Mouse (Mus musculus) ES-E14 (cell line): ENCODE results near the gene Otud4. TPM values are rescaled to one million over a fixed set of nuclear protein-coding genes. Genes with fewer than 3 reads are reported as not detected.
"Not testable (repeated sequence)": the region's sequence is repeated elsewhere in the genome, so short reads cannot be mapped to it uniquely, and the experiment has no call there.

Experiments used
- DNase-seq: peaks from one replicate; pipeline ENCODE4 v3.0.0-alpha.2; 2013; ENCODE audit warnings: low read depth, low spot score
- H3K27ac ChIP-seq: 2 replicates; pipeline ENCODE4 v1.5.1; 2012; ENCODE audit warnings: low read depth, mild to moderate bottlenecking, low read length, moderate library complexity, mixed read lengths; ENCODE audit not compliant: poor library complexity, insufficient read depth, severe bottlenecking
- H3K36me3 ChIP-seq: 2 replicates; pipeline ENCODE4 v1.6.1; 2012; ENCODE audit warnings: mild to moderate bottlenecking, low read length, moderate library complexity, mixed read lengths; ENCODE audit not compliant: control insufficient read depth, poor library complexity, insufficient read depth, severe bottlenecking
- H3K4me1 ChIP-seq, 2 experiments: fragments of 150-350 bp in 1 of 2; sonication (generic) in 1 of 2; 2 replicates each; pipeline ENCODE4 v1.6.1; 2012; ENCODE audit warnings: low read length in 2 of 2, mild to moderate bottlenecking in 1 of 2, mixed read lengths in 1 of 2; ENCODE audit not compliant: control insufficient read depth in 2 of 2, insufficient read depth in 2 of 2, poor library complexity in 1 of 2
- H3K4me3 ChIP-seq, 2 experiments: fragments of 150-350 bp in 1 of 2; sonication (generic) in 1 of 2; 2 replicates each; pipeline ENCODE4 v1.5.1; 2012; ENCODE audit warnings: low read length in 2 of 2, low read depth in 1 of 2, mild to moderate bottlenecking in 1 of 2, mixed read lengths in 1 of 2; ENCODE audit not compliant: insufficient read depth in 1 of 2, poor library complexity in 1 of 2, severe bottlenecking in 1 of 2
- H3K9ac ChIP-seq: 2 replicates; pipeline ENCODE4 v1.6.1; 2012; ENCODE audit warnings: low read depth, mild to moderate bottlenecking, low read length, mixed read lengths; ENCODE audit not compliant: poor library complexity, insufficient read depth, severe bottlenecking
- H3K9me3 ChIP-seq: fragments of 150-350 bp; sonication (generic); 2 replicates; pipeline ENCODE4 v1.6.1; 2012; ENCODE audit warnings: low read depth, mild to moderate bottlenecking, low read length; ENCODE audit not compliant: control insufficient read depth, insufficient read depth
- CHD2 ChIP-seq: IDR thresholded peaks from 2 replicates; pipeline ENCODE4 v1.6.1; 2014; ENCODE audit warnings: mild to moderate bottlenecking, low read depth, low read length, inconsistent platforms
- HCFC1 ChIP-seq: IDR thresholded peaks from 2 replicates; pipeline ENCODE4 v1.6.1; 2012; ENCODE audit warnings: low read length, inconsistent platforms, borderline replicate concordance; ENCODE audit not compliant: insufficient read depth
- MAFK ChIP-seq: IDR thresholded peaks from 2 replicates; pipeline ENCODE4 v1.6.1; 2014; ENCODE audit warnings: mild to moderate bottlenecking, low read depth, low read length, inconsistent platforms; ENCODE audit not compliant: insufficient read depth
- ZC3H11A ChIP-seq: IDR thresholded peaks from 2 replicates; pipeline ENCODE4 v1.6.1; 2012; ENCODE audit warnings: low read depth, mild to moderate bottlenecking, inconsistent platforms, low read length, borderline replicate concordance
- ZNF384 ChIP-seq: IDR thresholded peaks from 2 replicates; pipeline ENCODE4 v1.6.1; 2012; ENCODE audit warnings: low read depth, low read length, inconsistent platforms
- in situ Hi-C, 2 experiments: fragments of 600-800 bp; cut with MboI; formaldehyde crosslinking; loops; one replicate each; pipeline ENCODE4 v1.15.1; 2025; ENCODE audit warnings: low sequenced_read_pairs in 2 of 2, inconsistent platforms in 1 of 2; ENCODE audit not compliant: unreplicated experiment in 2 of 2
- total RNA-seq: library from RNA; depleted of rRNA; stranded (reverse); fragments of 300-350 nt; gene quantifications from 2 replicates; pipeline ENCODE4 v1.2.3, GENCODE M21; 2012

Otud4 gene
- total RNA-seq, 1 experiment = 74.2 TPM

DNA sequence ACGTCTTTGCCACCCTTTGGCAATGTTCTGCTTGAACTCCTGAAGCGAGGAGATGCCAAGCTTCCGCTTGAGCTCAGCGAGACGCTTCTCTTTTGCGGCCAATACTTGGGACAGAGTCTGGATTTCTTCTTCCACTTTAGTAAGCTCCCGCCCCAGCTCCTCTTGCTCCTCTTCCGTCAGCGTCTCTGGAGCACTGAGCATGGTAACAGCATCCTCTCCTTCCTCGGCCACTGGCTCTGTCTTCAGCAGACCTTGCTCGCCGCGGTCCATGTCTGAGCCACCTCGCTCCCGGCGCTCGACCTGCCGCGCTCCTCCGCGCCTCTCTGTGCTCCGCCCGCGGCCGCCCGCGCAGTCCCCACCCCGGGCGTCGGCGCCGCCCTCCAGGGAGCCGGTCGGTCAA is 41.1 kb downstream of the Otud4 start:
- Histone ChIP-seq H3K9me3 (no peaks in the 10 kb centered on the region), H3K27ac (no peak overlapping the region), H3K4me1 (peaks cover 0 to 2% of the 10 kb centered on the region in 2 experiments; a peak in 1 of 4 replicates), H3K9ac (no peak overlapping the region), H3K36me3 (peaks cover 8% of the 10 kb centered on the region), H3K4me3 (peak overlapping the region; percentile 26 to 53; a peak in 3 of 4 replicates)
- in situ Hi-C loops = loop anchor here in 1 of 2 experiments (25.0 kb wide), 1 partner anchor 1057 kb away; the partner anchor contains the start of gene Smarca5
- no peak for DNase-seq
- no peak for TF ChIP-seq ZNF384
- no peak for TF ChIP-seq MAFK
- TF ChIP-seq HCFC1 = no peak
- no peak for TF ChIP-seq ZC3H11A
- no peak for TF ChIP-seq CHD2

DNA sequence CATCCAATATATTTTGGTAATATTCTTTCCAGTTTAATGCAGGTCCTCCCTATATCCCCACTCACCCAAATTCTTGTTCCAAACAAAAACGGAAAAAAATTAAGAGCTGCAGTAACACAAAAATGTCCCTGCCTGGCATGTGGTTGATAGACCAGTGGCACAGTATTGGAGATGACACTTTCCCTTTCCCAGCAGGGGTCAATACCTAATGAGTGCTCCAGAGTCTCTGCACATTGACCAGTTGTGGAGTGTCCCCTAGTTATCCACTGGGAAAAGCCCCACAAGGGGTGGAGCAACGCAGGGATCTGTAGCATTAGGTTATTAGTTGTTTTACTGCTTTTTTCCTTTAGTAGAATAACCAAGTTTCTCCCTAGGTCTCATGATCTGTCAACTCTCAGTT is 41.5 kb downstream of the Otud4 start:
- H3K9me3 ChIP-seq = no peaks in the 10 kb centered on the region
- H3K27ac ChIP-seq = no peak overlapping the region
- in situ Hi-C loops = loop anchor here in 1 of 2 experiments (25.0 kb wide), 1 partner anchor 1056 kb away; the partner anchor contains the start of gene Smarca5
- DNase-seq = no peak
- H3K4me1 ChIP-seq = peaks cover 0 to 2% of the 10 kb centered on the region in 2 experiments; a peak in 1 of 4 replicates
- TF ChIP-seq ZNF384 (no peak), HCFC1 (no peak), CHD2 (no peak), MAFK (no peak), ZC3H11A (no peak)
- peak overlapping the region; percentile 26 to 53; a peak in 2 of 4 replicates for H3K4me3 ChIP-seq
- H3K36me3 ChIP-seq = peaks cover 11% of the 10 kb centered on the region
- H3K9ac ChIP-seq = no peak overlapping the region

DNA sequence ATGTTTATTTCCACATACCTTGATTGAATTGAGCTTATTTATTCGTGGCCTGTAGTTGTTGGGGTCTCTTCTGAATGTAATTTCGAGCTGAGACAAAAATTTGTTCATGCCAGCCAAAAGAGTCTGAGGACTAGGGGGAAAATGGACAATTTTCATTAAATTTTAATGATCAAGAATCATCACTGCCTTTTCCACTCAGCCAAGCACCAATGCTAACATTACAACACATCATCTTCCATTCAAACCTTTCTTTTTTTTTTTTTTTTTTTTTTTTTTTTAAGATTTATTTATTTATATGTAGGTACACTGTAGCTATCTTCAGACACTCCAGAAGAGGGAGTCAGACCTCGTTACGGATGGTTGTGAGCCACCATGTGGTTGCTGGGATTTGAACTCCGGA is 46.5 kb downstream of the Otud4 start:
- H3K36me3 ChIP-seq = peaks cover 16% of the 10 kb centered on the region
- H3K9ac ChIP-seq, H3K4me1 ChIP-seq, DNase-seq, H3K27ac ChIP-seq, H3K4me3 ChIP-seq, H3K9me3 ChIP-seq: not testable (repeated sequence)
- TF ChIP-seq ZNF384 = peak; percentile 74
- in situ Hi-C loops = loop anchor here in 1 of 2 experiments (25.0 kb wide), 1 partner anchor 1051 kb away; the partner anchor contains the start of gene Smarca5

DNA sequence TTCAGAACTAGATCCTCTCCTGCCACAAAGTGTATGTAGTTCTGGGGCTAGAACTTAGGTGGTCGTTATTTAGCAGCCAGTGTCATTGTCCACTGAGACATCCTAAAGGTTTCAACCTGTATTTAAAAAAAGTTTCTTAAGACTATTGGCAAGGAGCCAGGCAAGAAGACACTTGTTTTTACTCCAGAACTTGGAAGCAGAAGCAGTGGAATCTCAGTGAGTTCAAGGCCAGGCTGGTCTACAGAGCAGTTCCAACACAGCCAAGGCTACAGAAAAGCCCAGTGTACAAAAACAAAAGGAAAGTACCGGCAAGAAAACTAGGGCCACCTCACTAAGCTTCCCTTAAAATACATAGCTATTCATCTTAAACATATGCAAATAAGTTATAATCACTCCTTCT is 53.1 kb downstream of the Otud4 start:
- peaks cover 17% of the 10 kb centered on the region for H3K36me3 ChIP-seq
- H3K4me3 ChIP-seq = no peak overlapping the region
- in situ Hi-C loops = loop anchor here in 1 of 2 experiments (25.0 kb wide), 1 partner anchor 1045 kb away; the partner anchor contains the start of gene Smarca5
- no peak overlapping the region for H3K27ac ChIP-seq
- H3K4me1 ChIP-seq = no peaks in the 10 kb centered on the region
- TF ChIP-seq CHD2 = no peak
- TF ChIP-seq HCFC1 = no peak
- TF ChIP-seq ZC3H11A = no peak
- no peak for TF ChIP-seq MAFK
- TF ChIP-seq ZNF384 = no peak
- no peak overlapping the region for H3K9ac ChIP-seq
- DNase-seq = no peak
- no peaks in the 10 kb centered on the region for H3K9me3 ChIP-seq

DNA sequence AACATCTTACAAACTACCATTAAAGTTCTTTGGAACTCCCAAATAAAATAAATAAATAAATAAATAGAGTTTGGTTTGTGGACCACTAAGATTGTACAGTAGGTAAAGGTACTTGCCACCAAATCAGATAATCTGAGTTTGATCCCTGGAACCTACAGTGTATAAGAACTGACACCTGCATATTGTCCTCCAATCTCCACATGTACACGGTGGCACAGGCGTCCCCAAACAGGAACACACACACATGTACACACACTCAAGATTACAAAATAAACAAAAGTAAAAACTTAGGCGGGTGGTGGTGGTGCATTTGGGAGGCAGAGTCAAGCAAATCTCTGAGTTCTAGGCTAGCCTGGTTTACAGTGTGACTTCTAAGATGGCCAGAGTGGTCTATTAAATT is 67.3 kb downstream of the Otud4 start:
- Histone ChIP-seq H3K4me3 (no peak overlapping the region), H3K27ac (no peak overlapping the region), H3K36me3 (peaks cover 21% of the 10 kb centered on the region), H3K4me1 (peaks cover 0 to 2% of the 10 kb centered on the region in 2 experiments; a peak in 1 of 4 replicates), H3K9ac (no peak overlapping the region), H3K9me3 (no peaks in the 10 kb centered on the region)
- no peak for TF ChIP-seq ZNF384
- TF ChIP-seq HCFC1 = no peak
- TF ChIP-seq CHD2 = no peak
- no peak for TF ChIP-seq MAFK
- no peak for TF ChIP-seq ZC3H11A
- in situ Hi-C loops = no loop called here
- no peak for DNase-seq
